Mouse (Mus musculus) CH12.LX (cell line): ENCODE measurements at regions not wholly inside any gene's neighbourhood (a gene's known extent, or its start where the extent isn't known, plus 50 kb on each side); places are given as distances from the start of the nearest gene placed in this dataset.

Source experiments
- CTCF ChIP-seq, 2 experiments: IDR thresholded peaks in 1 of 2; conservative IDR thresholded peaks in 1 of 2; 2 replicates each; pipeline ENCODE4 v1.5.1; 2011 to 2012; ENCODE audit warnings: low read depth in 2 of 2, low read length in 2 of 2, improper control_type of control experiment in 1 of 2, inconsistent platforms in 1 of 2, mild to moderate bottlenecking in 1 of 2, moderate library complexity in 1 of 2
- JUN ChIP-seq: IDR thresholded peaks from 2 replicates; pipeline ENCODE4 v1.6.1; 2011; ENCODE audit warnings: low read depth, mild to moderate bottlenecking, low read length, improper control_type of control experiment, moderate library complexity; ENCODE audit not compliant: insufficient read depth
- MAZ ChIP-seq: IDR thresholded peaks from 2 replicates; pipeline ENCODE4 v1.6.1; 2012; ENCODE audit warnings: low read depth, mild to moderate bottlenecking, inconsistent platforms, low read length, improper control_type of control experiment, moderate library complexity
- MYC ChIP-seq: IDR thresholded peaks from 2 replicates; pipeline ENCODE4 v1.6.1; 2011; ENCODE audit warnings: low read depth, mild to moderate bottlenecking, improper control_type of control experiment, low read length
- POLR2A ChIP-seq: IDR thresholded peaks from 2 replicates; pipeline ENCODE4 v1.6.1; 2011; ENCODE audit warnings: low read depth, mild to moderate bottlenecking, improper control_type of control experiment, low read length
- ZKSCAN1 ChIP-seq: IDR thresholded peaks from 2 replicates; pipeline ENCODE4 v1.6.1; 2012; ENCODE audit warnings: low read depth, inconsistent platforms, low read length, improper control_type of control experiment, borderline replicate concordance

DNA sequence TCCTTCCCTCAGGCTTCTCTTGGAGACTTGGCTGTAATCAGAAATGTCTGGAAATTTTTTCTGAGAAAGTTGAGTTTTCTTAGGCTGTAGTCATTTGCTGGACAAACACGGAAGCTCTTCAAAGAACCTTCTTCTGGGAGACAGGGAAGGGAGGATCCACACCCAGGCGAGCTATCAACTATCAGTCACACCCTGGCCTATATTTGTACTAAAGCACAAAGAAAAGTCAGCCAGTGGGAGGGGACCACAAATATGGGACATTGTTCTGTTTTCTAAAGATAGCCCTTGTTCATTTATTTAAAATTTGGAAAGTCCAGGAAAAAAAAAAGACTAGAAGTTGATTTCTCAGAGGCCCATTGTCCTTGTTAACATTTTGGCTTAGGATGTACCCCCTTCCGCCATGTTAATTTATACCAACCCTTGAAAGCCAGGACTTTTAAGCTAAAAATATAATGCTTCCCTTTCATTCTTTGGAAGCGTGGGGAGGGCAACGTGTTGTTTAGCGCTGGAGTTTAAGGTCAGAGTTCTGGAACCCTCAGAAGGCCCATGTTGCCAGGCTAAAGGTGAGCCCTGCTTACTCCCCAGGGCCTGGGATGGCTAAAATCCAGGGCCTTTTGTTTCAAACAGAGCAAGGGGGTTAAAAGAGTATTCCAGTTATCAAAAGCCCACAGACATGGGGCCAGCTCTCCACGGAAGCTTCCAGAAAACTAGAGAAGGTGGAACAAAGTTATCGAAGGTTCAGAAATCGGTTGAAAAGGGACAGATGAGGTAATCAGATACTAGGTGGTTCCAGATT, 99.0 kb upstream of the Max start:
- no peak for TF ChIP-seq CTCF (conservative IDR thresholded peaks at IDR 0.05 in 1 of 2, IDR thresholded peaks at IDR 0.05 in 1 of 2; ENCODE audit: low read depth in 2 of 2, low read length in 2 of 2)
- no peak for TF ChIP-seq JUN
- no peak for TF ChIP-seq POLR2A
- no peak for TF ChIP-seq MYC
- no peak for TF ChIP-seq MAZ
- TF ChIP-seq ZKSCAN1: no peak
